In genomic region chr1:171321415-171321814, GRCm38 (mm10) we compare ENCODE assay signal across 9 mouse cellular contexts. TPM values are rescaled to one million over a fixed set of nuclear protein-coding genes. Genes with fewer than 3 reads are reported as not detected.
DNase-seq lines count a peak whose midpoint lies in the region; ATAC-seq and TF ChIP-seq lines count a peak whose summit lies in the region.
"Had no signal": no experiment of that assay in that cellular context is flagged by ENCODE, and none has a peak within 500 bp of the region (broad histone marks: within the 10 kb centered on the region; RNA-seq: fewer than 3 reads in every experiment).

No protein-coding gene starts in this region.

- no peaks in the 10 kb centered on the region for H3K4me1 ChIP-seq in forebrain, postnatal 0 days (ENCODE audit: insufficient read depth)
- peaks cover 6% of the 10 kb centered on the region for H3K4me1 ChIP-seq in forebrain, embryonic 15.5 days
- no peaks in the 10 kb centered on the region for H3K4me1 ChIP-seq in midbrain, embryonic 14.5 days (ENCODE audit: control insufficient read depth, insufficient read depth, low read length)
- peaks cover 9% of the 10 kb centered on the region for H3K4me1 ChIP-seq in midbrain, embryonic 13.5 days (replicated peaks)

- intact Hi-C loops in gastrocnemius, postnatal 36 days (cut with DNase I): loop anchor here (5.0 kb wide), 1 partner anchor 36 kb away; no protein-coding TSS in a partner anchor

- H3K4me3 ChIP-seq in forebrain, postnatal 0 days (ENCODE audit: low read depth, low read length): no peak overlapping the region
- no peak overlapping the region for H3K4me3 ChIP-seq in forebrain, embryonic 15.5 days
- no peak overlapping the region for H3K4me3 ChIP-seq in midbrain, embryonic 14.5 days (replicated peaks; ENCODE audit: low read depth, low read length)
- H3K4me3 ChIP-seq in midbrain, embryonic 13.5 days (replicated peaks): no peak overlapping the region
- H3K4me3 ChIP-seq: liver, embryonic 15.5 days had no signal

- no peaks in the 10 kb centered on the region for H3K27me3 ChIP-seq in forebrain, postnatal 0 days (ENCODE audit: insufficient read depth, low read length)
- H3K27me3 ChIP-seq in forebrain, embryonic 15.5 days: no peaks in the 10 kb centered on the region
- no peaks in the 10 kb centered on the region for H3K27me3 ChIP-seq in midbrain, embryonic 14.5 days (ENCODE audit: control insufficient read depth, insufficient read depth, low read length)
- H3K27me3 ChIP-seq in midbrain, embryonic 13.5 days: no peaks in the 10 kb centered on the region

- no peak overlapping the region for H3K9ac ChIP-seq in forebrain, postnatal 0 days
- H3K9ac ChIP-seq in forebrain, embryonic 15.5 days (replicated peaks): no peak overlapping the region
- no peak overlapping the region for H3K9ac ChIP-seq in midbrain, embryonic 14.5 days (replicated peaks; ENCODE audit: low read length)
- no peak overlapping the region for H3K9ac ChIP-seq in midbrain, embryonic 13.5 days (replicated peaks)
- H3K9ac ChIP-seq: liver, embryonic 15.5 days had no signal

- peak; percentile 47 for DNase-seq in forebrain, postnatal 0 days
- DNase-seq in midbrain, embryonic 14.5 days: peak; percentile 73
- peak; percentile 70 for DNase-seq in embryo, embryonic 10.5 days (ENCODE audit: low spot score)
- peak; percentile 18 for DNase-seq in thymus, postnatal 25 days
- DNase-seq in urinary bladder, postnatal 25 days (ENCODE audit: low spot score): no peak
- no peak for DNase-seq in gastrocnemius, postnatal 36 days

- H3K4me2 ChIP-seq in forebrain, postnatal 0 days (ENCODE audit: low read depth): no peak overlapping the region
- H3K4me2 ChIP-seq in forebrain, embryonic 15.5 days (replicated peaks): no peak overlapping the region
- no peak overlapping the region for H3K4me2 ChIP-seq in midbrain, embryonic 14.5 days (ENCODE audit: low read length)
- H3K4me2 ChIP-seq in midbrain, embryonic 13.5 days (replicated peaks): no peak overlapping the region
- H3K4me2 ChIP-seq: liver, embryonic 15.5 days had no signal

- H3K27ac ChIP-seq in forebrain, postnatal 0 days (ENCODE audit: low read depth, low read length): no peak overlapping the region
- H3K27ac ChIP-seq in forebrain, embryonic 15.5 days (replicated peaks): no peak overlapping the region
- H3K27ac ChIP-seq in midbrain, embryonic 14.5 days (replicated peaks; ENCODE audit: low read depth, low read length): no peak overlapping the region
- H3K27ac ChIP-seq in midbrain, embryonic 13.5 days: no peak overlapping the region

- peak; percentile 70 for TF ChIP-seq CTCF in forebrain, postnatal 0 days (IDR thresholded peaks at IDR 0.05; ENCODE audit: low read depth)

- ATAC-seq in forebrain, postnatal 0 days: peak; percentile 18; the same call in 1 of the 2 replicates
- no peak for ATAC-seq in forebrain, embryonic 15.5 days (replicated peaks)
- no peak for ATAC-seq in midbrain, embryonic 14.5 days (ENCODE audit: low FRiP score, low TSS enrichment)
- ATAC-seq in midbrain, embryonic 13.5 days: no peak

- no peaks in the 10 kb centered on the region for H3K9me3 ChIP-seq in forebrain, postnatal 0 days (ENCODE audit: low read length)
- H3K9me3 ChIP-seq in forebrain, embryonic 15.5 days: no peaks in the 10 kb centered on the region
- H3K9me3 ChIP-seq in midbrain, embryonic 14.5 days (ENCODE audit: control insufficient read depth, low read length): no peaks in the 10 kb centered on the region
- H3K9me3 ChIP-seq in midbrain, embryonic 13.5 days: no peaks in the 10 kb centered on the region
- H3K9me3 ChIP-seq: liver, embryonic 15.5 days had no signal

- no peaks in the 10 kb centered on the region for H3K36me3 ChIP-seq in forebrain, postnatal 0 days (ENCODE audit: insufficient read depth)
- 0 out of 2 replicates have a peak, but pooled peaks cover 3% of the 10 kb centered on the region for H3K36me3 ChIP-seq in forebrain, embryonic 15.5 days
- no peaks in the 10 kb centered on the region for H3K36me3 ChIP-seq in midbrain, embryonic 14.5 days (ENCODE audit: control insufficient read depth, insufficient read depth, low read length)
- H3K36me3 ChIP-seq in midbrain, embryonic 13.5 days: no peaks in the 10 kb centered on the region

RNA-seq across cellular contexts. Expression of gene Dedd, which starts 7.5 kb away (rescaled TPM):
- total RNA-seq in forebrain, postnatal 0 days (2014; rRNA removed): 22.5 and 31.1 TPM in 2 replicates
- 42.2 and 44.6 TPM in 2 replicates for polyA plus RNA-seq in forebrain, postnatal 0 days (2015; fragmentation: Nextera tagmentation; extraction: Ambion mirVana)
- 56.6 and 57.3 TPM in 2 replicates for polyA plus RNA-seq in forebrain, embryonic 15.5 days (2015; fragmentation: Nextera tagmentation; extraction: Ambion mirVana)
- 49.0 and 61.5 TPM in 2 replicates for polyA plus RNA-seq in midbrain, embryonic 14.5 days (2014; fragmentation: Nextera tagmentation; extraction: Ambion mirVana)
- 54.3 and 56.9 TPM in 2 replicates for polyA plus RNA-seq in midbrain, embryonic 13.5 days (2015; fragmentation: Nextera tagmentation; extraction: Ambion mirVana)
- total RNA-seq in gastrocnemius, postnatal 36 days (2021): 10 to 100 TPM; 26.6 to 31.1 TPM

RNA-seq across cellular contexts. Expression of gene Nit1, which starts 24.0 kb away (rescaled TPM):
- total RNA-seq in forebrain, postnatal 0 days (2014; rRNA removed): 44.9 and 47.6 TPM in 2 replicates
- polyA plus RNA-seq in forebrain, postnatal 0 days (2015; fragmentation: Nextera tagmentation; extraction: Ambion mirVana): 42.1 and 48.1 TPM in 2 replicates
- polyA plus RNA-seq in forebrain, embryonic 15.5 days (2015; fragmentation: Nextera tagmentation; extraction: Ambion mirVana): 57.8 and 62.0 TPM in 2 replicates
- 39.1 and 45.0 TPM in 2 replicates for polyA plus RNA-seq in midbrain, embryonic 14.5 days (2014; fragmentation: Nextera tagmentation; extraction: Ambion mirVana)
- 57.5 and 61.3 TPM in 2 replicates for polyA plus RNA-seq in midbrain, embryonic 13.5 days (2015; fragmentation: Nextera tagmentation; extraction: Ambion mirVana)
- total RNA-seq in gastrocnemius, postnatal 36 days (2021): 10 to 100 TPM; 23.2 to 23.9 TPM

RNA-seq across cellular contexts. Expression of gene Pfdn2, which starts 24.1 kb away (rescaled TPM):
- 18.2 and 27.0 TPM in 2 replicates for total RNA-seq in forebrain, postnatal 0 days (2014; rRNA removed)
- 143 and 146 TPM in 2 replicates for polyA plus RNA-seq in forebrain, postnatal 0 days (2015; fragmentation: Nextera tagmentation; extraction: Ambion mirVana)
- 146 and 149 TPM in 2 replicates for polyA plus RNA-seq in forebrain, embryonic 15.5 days (2015; fragmentation: Nextera tagmentation; extraction: Ambion mirVana)
- 63.0 and 94.0 TPM in 2 replicates for polyA plus RNA-seq in midbrain, embryonic 14.5 days (2014; fragmentation: Nextera tagmentation; extraction: Ambion mirVana)
- 166 and 177 TPM in 2 replicates for polyA plus RNA-seq in midbrain, embryonic 13.5 days (2015; fragmentation: Nextera tagmentation; extraction: Ambion mirVana)
- 10 to 100 TPM; 85.7 to 91.7 TPM for total RNA-seq in gastrocnemius, postnatal 36 days (2021)

RNA-seq across cellular contexts. Expression of gene Ufc1, which starts 26.6 kb away (rescaled TPM):
- total RNA-seq in forebrain, postnatal 0 days (2014; rRNA removed): 96.6 and 123 TPM in 2 replicates
- polyA plus RNA-seq in forebrain, postnatal 0 days (2015; fragmentation: Nextera tagmentation; extraction: Ambion mirVana): 133 and 150 TPM in 2 replicates
- 105 and 110 TPM in 2 replicates for polyA plus RNA-seq in forebrain, embryonic 15.5 days (2015; fragmentation: Nextera tagmentation; extraction: Ambion mirVana)
- 120 and 132 TPM in 2 replicates for polyA plus RNA-seq in midbrain, embryonic 14.5 days (2014; fragmentation: Nextera tagmentation; extraction: Ambion mirVana)
- 112 and 126 TPM in 2 replicates for polyA plus RNA-seq in midbrain, embryonic 13.5 days (2015; fragmentation: Nextera tagmentation; extraction: Ambion mirVana)
- 10 to 100 TPM; 80.9 to 82.2 TPM for total RNA-seq in gastrocnemius, postnatal 36 days (2021)

RNA-seq across cellular contexts. Expression of gene Usp21, which starts 33.6 kb away (rescaled TPM):
- 56.8 and 66.5 TPM in 2 replicates for total RNA-seq in forebrain, postnatal 0 days (2014; rRNA removed)
- 66.4 and 80.4 TPM in 2 replicates for polyA plus RNA-seq in forebrain, postnatal 0 days (2015; fragmentation: Nextera tagmentation; extraction: Ambion mirVana)
- polyA plus RNA-seq in forebrain, embryonic 15.5 days (2015; fragmentation: Nextera tagmentation; extraction: Ambion mirVana): 132 and 135 TPM in 2 replicates
- 92.6 and 98.9 TPM in 2 replicates for polyA plus RNA-seq in midbrain, embryonic 14.5 days (2014; fragmentation: Nextera tagmentation; extraction: Ambion mirVana)
- 112 and 121 TPM in 2 replicates for polyA plus RNA-seq in midbrain, embryonic 13.5 days (2015; fragmentation: Nextera tagmentation; extraction: Ambion mirVana)
- total RNA-seq in gastrocnemius, postnatal 36 days (2021): 10 to 100 TPM; 13.5 to 13.8 TPM

Comparison
In these comparisons a context has a peak if more than half of its experiments do, and no peak if none do; other contexts are left out.
1. DNase-seq: peak in forebrain, postnatal 0 days (single experiment), midbrain, embryonic 14.5 days (single experiment), embryo, embryonic 10.5 days (single experiment) and thymus, postnatal 25 days (single experiment); none in urinary bladder, postnatal 25 days (single experiment) and gastrocnemius, postnatal 36 days (0 of 2).